Mouse (Mus musculus) forebrain, embryonic 16.5 days (tissue): ENCODE results near the gene Cdc37l1. TPM values are rescaled to one million over a fixed set of nuclear protein-coding genes. Genes with fewer than 3 reads are reported as not detected.
A peak's percentile ranks its signal among the peaks of the same experiment; 100 is the strongest.

Experiments used
- ATAC-seq: fragments of 200-750 bp; cut with Nextera tagmentation; 2 replicates; pipeline ENCODE4 v1.8.0; 2017; ENCODE audit warnings: mild to moderate bottlenecking, moderate library complexity
- H3K27ac ChIP-seq: fragments of 300-500 bp; sonication (generic); 2 replicates; pipeline ENCODE4 v1.5.1; 2014; ENCODE audit warnings: low read length, control low read depth
- H3K27me3 ChIP-seq: fragments of 300-500 bp; sonication (generic); replicated peaks from 2 replicates; pipeline ENCODE4 v1.6.1; 2014; ENCODE audit warnings: low read length; ENCODE audit not compliant: control insufficient read depth, insufficient read depth
- H3K36me3 ChIP-seq: fragments of 300-500 bp; sonication (generic); 2 replicates; pipeline ENCODE4 v1.6.1; 2014; ENCODE audit not compliant: control insufficient read depth, insufficient read depth
- H3K4me1 ChIP-seq: fragments of 300-500 bp; sonication (generic); replicated peaks from 2 replicates; pipeline ENCODE4 v1.6.1; 2014; ENCODE audit warnings: low read length; ENCODE audit not compliant: control insufficient read depth, insufficient read depth
- H3K4me2 ChIP-seq: fragments of 300-500 bp; sonication (generic); 2 replicates; pipeline ENCODE4 v1.6.1; 2014; ENCODE audit warnings: mild to moderate bottlenecking, low read length, control low read depth
- H3K4me3 ChIP-seq: fragments of 300-500 bp; sonication (generic); replicated peaks from 2 replicates; pipeline ENCODE4 v1.5.1; 2014; ENCODE audit warnings: mild to moderate bottlenecking, low read length, control low read depth
- H3K9ac ChIP-seq: fragments of 300-500 bp; sonication (generic); replicated peaks from 2 replicates; pipeline ENCODE4 v1.6.1; 2014; ENCODE audit warnings: low read depth, low read length, control low read depth
- H3K9me3 ChIP-seq: fragments of 300-500 bp; sonication (generic); 2 replicates; pipeline ENCODE4 v1.6.1; 2016; ENCODE audit warnings: low read length; ENCODE audit not compliant: control insufficient read depth
- WGBS: fragments of 180-500 bp; shearing (Covaris S2); extraction: QIAGEN DNeasy Blood & Tissue Kit; methylation state at CpG from one replicate; pipeline ENCODE4 v1.1.7; 2014; 5-methylcytosine and 5-hydroxymethylcytosine counted together
- polyA plus RNA-seq: library from polyadenylated mRNA; unstranded; fragments of >200 nt; fragmentation: Nextera tagmentation; extraction: Ambion mirVana; gene quantifications from 2 replicates; pipeline ENCODE4 v1.2.1, GENCODE M21; 2015

Cdc37l1 gene
- polyA plus RNA-seq, 1 experiment from 2014 or later: 56.6 TPM

DNA sequence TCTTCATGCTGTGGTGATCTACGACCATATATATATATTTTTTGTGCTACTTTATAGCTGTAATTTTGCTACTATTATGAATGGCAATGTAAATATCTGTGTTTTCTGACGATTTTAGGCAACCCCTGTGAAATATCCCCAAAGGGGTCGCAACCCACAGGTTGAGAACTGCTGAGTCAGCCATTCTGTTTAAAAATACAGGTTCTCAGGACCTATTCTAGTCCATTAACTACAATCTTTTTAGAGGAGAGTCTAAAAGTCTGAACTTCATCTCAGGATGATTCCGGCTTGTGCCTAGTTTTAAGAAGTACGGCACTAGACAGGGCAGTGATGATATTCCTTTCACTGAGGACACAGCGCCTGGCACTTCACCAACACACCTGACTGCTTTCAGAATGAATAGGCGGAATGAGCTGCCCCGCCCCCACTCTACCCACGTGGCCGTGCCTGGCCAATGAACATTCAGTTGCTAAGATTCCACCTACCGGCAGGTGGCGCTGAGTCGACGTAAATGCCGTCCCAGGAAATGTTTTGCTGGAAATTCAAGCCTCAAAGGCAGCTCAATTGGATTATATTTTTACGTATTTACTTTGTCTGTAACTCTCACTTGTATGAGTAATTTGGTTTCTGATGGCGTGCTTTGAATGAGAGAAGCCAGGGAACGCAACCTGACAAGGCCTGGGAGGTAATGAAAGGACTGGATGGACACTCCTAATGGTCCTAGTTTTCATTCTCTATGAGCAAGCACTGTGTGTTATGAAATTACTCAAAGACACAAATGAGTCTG is 73.6 kb downstream of the Cdc37l1 start:
- peak; percentile 79 for ATAC-seq
- peaks cover 11% of the 10 kb centered on the region; the same call in 1 of the 2 replicates for H3K4me1 ChIP-seq
- WGBS: 12% methylated on average over 18 of the region's 18 CpGs
- peak overlapping the region; percentile 52 for H3K4me2 ChIP-seq
- H3K36me3 ChIP-seq: no peaks in the 10 kb centered on the region
- no peaks in the 10 kb centered on the region for H3K27me3 ChIP-seq
- H3K9me3 ChIP-seq: no peaks in the 10 kb centered on the region
- no peak overlapping the region; the same call in 1 of the 2 replicates for H3K4me3 ChIP-seq
- H3K27ac ChIP-seq: no peak overlapping the region
- H3K9ac ChIP-seq: 0 out of 2 replicates have a peak overlapping the region, but pooled peaks have one; percentile 35

DNA sequence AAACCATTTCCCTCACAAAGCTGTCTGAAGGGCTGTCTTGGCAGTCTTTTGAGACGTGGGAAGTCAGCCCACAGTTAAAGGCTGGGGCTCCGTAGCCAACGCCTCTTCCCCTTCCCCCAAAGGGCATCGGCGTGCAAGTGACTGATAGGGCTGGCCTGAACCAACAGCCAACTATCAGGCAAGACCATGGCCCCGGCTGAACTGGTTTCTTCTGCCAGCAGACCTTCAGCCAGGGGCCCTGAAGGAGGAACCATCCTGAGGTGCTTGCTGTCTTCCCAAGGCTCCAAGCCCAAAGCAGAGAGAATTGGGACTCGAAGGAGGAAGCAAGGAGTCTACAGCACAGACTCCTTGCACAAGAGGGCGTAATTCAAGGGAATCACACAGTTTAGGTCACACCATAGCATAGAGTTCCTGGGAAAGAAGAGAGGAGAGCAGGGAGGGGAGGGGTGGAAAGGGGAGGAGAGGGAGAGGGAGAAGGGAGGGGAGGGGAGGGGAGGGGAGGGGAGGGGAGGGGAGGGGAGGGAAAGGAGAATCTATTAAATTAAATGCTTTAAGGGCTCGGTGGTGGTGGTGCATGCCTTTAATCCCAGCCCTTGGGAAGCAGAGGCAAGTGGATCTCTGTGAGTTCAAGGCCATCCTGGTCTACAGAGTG is 74.4 kb downstream of the Cdc37l1 start:
- Histone ChIP-seq H3K4me1 (peaks cover 11% of the 10 kb centered on the region; the same call in 1 of the 2 replicates), H3K4me3 (no peak overlapping the region), H3K4me2 (no peak overlapping the region), H3K36me3 (no peaks in the 10 kb centered on the region), H3K27me3 (no peaks in the 10 kb centered on the region), H3K27ac (no peak overlapping the region), H3K9ac (no peak overlapping the region), H3K9me3 (no peaks in the 10 kb centered on the region)
- WGBS: 52% methylated on average over 9 of the region's 9 CpGs
- peak; percentile 32 for ATAC-seq

DNA sequence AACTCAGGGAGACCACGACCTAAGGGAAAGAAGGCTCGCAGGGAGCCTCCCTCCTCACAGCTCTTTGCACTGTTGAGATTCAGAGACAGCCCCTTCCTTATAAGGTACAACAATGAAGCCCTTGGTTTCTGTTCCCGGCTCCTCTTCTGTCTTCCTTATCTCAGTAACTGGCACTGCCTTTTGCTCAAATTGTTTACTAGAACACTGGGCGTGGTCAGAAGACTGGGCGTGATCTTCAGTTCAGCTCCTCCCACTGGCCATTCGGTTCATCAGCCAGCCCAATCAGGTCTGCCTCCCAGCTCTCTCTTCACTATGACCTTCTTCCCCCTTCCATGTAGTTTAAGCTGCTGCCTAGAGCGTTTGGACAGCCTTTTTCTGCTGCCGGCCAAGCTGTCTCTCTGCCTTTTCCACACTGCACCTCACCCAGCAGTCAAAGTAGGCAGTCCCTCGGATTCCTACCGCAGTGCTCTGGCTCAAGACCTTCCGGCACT is 76.9 kb downstream of the Cdc37l1 start:
- no peaks in the 10 kb centered on the region for H3K9me3 ChIP-seq
- peaks cover 11% of the 10 kb centered on the region; the same call in 1 of the 2 replicates for H3K4me1 ChIP-seq
- no peak overlapping the region for H3K4me3 ChIP-seq
- no peak overlapping the region for H3K4me2 ChIP-seq
- no peak for ATAC-seq
- H3K27ac ChIP-seq: no peak overlapping the region
- 19% methylated on average over 11 of the region's 11 CpGs for WGBS
- H3K27me3 ChIP-seq: no peaks in the 10 kb centered on the region
- H3K9ac ChIP-seq: no peak overlapping the region
- H3K36me3 ChIP-seq: no peaks in the 10 kb centered on the region

DNA sequence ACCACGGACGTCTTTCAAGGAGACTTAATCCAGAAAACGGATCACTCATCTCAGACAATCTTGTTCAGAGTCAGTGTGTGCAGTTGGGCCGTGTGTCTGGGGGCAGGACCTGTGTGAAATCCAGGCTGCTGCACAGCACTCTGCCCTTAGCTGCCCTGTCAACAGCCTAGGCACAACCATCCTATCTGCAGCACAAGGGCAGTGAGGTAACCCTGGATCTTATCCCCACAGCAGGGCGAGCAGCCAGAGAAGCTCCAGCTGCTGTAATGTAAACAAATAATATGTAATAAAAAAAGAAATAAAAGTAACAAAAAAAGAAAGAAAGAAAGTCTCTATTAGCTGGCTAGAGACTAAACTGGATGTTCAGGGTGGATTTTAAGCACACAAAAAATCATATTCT is 79.0 kb downstream of the Cdc37l1 start:
- Histone ChIP-seq H3K27ac (no peak overlapping the region), H3K4me1 (peaks cover 5% of the 10 kb centered on the region; the same call in 1 of the 2 replicates), H3K4me3 (no peak overlapping the region), H3K36me3 (no peaks in the 10 kb centered on the region), H3K27me3 (no peaks in the 10 kb centered on the region), H3K9me3 (no peaks in the 10 kb centered on the region), H3K4me2 (no peak overlapping the region), H3K9ac (no peak overlapping the region)
- no peak for ATAC-seq
- WGBS: 87% methylated on average over 5 of the region's 5 CpGs

- no peak overlapping the region for H3K9ac ChIP-seq
- no peaks in the 10 kb centered on the region for H3K27me3 ChIP-seq
- no peak overlapping the region for H3K4me3 ChIP-seq
- H3K27ac ChIP-seq: no peak overlapping the region
- peak; percentile 64 for ATAC-seq
- no peaks in the 10 kb centered on the region for H3K9me3 ChIP-seq
- no peaks in the 10 kb centered on the region for H3K36me3 ChIP-seq
- no peak overlapping the region for H3K4me2 ChIP-seq
- peaks cover 7% of the 10 kb centered on the region; the same call in 1 of the 2 replicates for H3K4me1 ChIP-seq
- WGBS: 20% methylated on average over 6 of the region's 6 CpGs
These were observed 84.7 kb downstream of the Cdc37l1 start for GRCm38 (mm10) chr19:29074802-29075201.

Other genes starting within 250 kb of the Cdc37l1 start
- 37.5 and 44.7 TPM in 2 replicates for gene Slc1a1, start 155.3 kb upstream of the Cdc37l1 start, polyA plus RNA-seq
- gene Plpp6, start 26.4 kb upstream of the Cdc37l1 start, polyA plus RNA-seq: 8.6 and 8.9 TPM in 2 replicates
- gene 4430402I18Rik, start 22.6 kb upstream of the Cdc37l1 start, polyA plus RNA-seq: 2.5 and 3.4 TPM in 2 replicates
- 68.9 and 83.1 TPM in 2 replicates for gene Ak3, start 57.6 kb downstream of the Cdc37l1 start, polyA plus RNA-seq
- gene Rcl1, start 111.0 kb downstream of the Cdc37l1 start, polyA plus RNA-seq: 35.3 and 40.4 TPM in 2 replicates